Mouse (Mus musculus): Measurements from ENCODE around the gene Syp. TPM values are rescaled to one million over a fixed set of nuclear protein-coding genes. Genes with fewer than 3 reads are reported as not detected.

The Syp gene
- polyA plus RNA-seq, 1 experiment, result 4.0 TPM

GRCm38 (mm10) chrX:7662936-7663335, 24.7 kb downstream of the Syp start:
- DNase-seq (ENCODE audit: low spot score), result no peak

- no peak for DNase-seq (ENCODE audit: low spot score)
Observed at GRCm38 (mm10) chrX:7664791-7665190, 26.5 kb downstream of the Syp start.

- DNase-seq (ENCODE audit: low spot score), result no peak
Observed at GRCm38 (mm10) chrX:7665739-7666502, 27.6 kb downstream of the Syp start.

- peak; percentile 60 for DNase-seq (ENCODE audit: low spot score)
Observed at GRCm38 (mm10) chrX:7670390-7670881, 32.2 kb downstream of the Syp start.

- DNase-seq (ENCODE audit: low spot score), result peak; percentile 47
Observed at GRCm38 (mm10) chrX:7670921-7671623, 32.8 kb downstream of the Syp start, which contains the start of gene Plp2. TSS of gene Plp2 (minus strand) at chrX:7671390.

- no peak for DNase-seq (ENCODE audit: low spot score)
Observed at GRCm38 (mm10) chrX:7672739-7673138, 34.5 kb downstream of the Syp start.

- no peak for DNase-seq (ENCODE audit: low spot score)
Observed at GRCm38 (mm10) chrX:7673578-7674281, 35.5 kb downstream of the Syp start.

GRCm38 (mm10) chrX:7674284-7675000, 36.2 kb downstream of the Syp start:
- DNase-seq (ENCODE audit: low spot score), result no peak

- no peak for DNase-seq (ENCODE audit: low spot score)
Observed at GRCm38 (mm10) chrX:7675001-7675380, 36.7 kb downstream of the Syp start.

GRCm38 (mm10) chrX:7678986-7679385, 40.7 kb downstream of the Syp start:
- no peak for DNase-seq (ENCODE audit: low spot score)

GRCm38 (mm10) chrX:7679405-7680056, 41.3 kb downstream of the Syp start:
- DNase-seq (ENCODE audit: low spot score), result peak; percentile 71

- DNase-seq (ENCODE audit: low spot score), result no peak
Observed at GRCm38 (mm10) chrX:7680057-7680412, 41.8 kb downstream of the Syp start.

GRCm38 (mm10) chrX:7680864-7681263, 42.6 kb downstream of the Syp start, which contains the start of gene Magix:
TSS of gene Magix (minus strand) at chrX:7681251.
- no peak for DNase-seq (ENCODE audit: low spot score)

GRCm38 (mm10) chrX:7688321-7688720, 50.0 kb downstream of the Syp start:
- DNase-seq (ENCODE audit: low spot score), result no peak

- DNase-seq (ENCODE audit: low spot score), result no peak
Observed at GRCm38 (mm10) chrX:7690486-7690885, 52.2 kb downstream of the Syp start.

- DNase-seq (ENCODE audit: low spot score), result no peak
Observed at GRCm38 (mm10) chrX:7692862-7693261, 54.6 kb downstream of the Syp start.

GRCm38 (mm10) chrX:7696520-7696919, 58.2 kb downstream of the Syp start:
- DNase-seq (ENCODE audit: low spot score), result no peak

GRCm38 (mm10) chrX:7696954-7697381, 58.7 kb downstream of the Syp start, which contains the start of gene Gpkow:
TSS of gene Gpkow (plus strand) at chrX:7697131.
- peak; percentile 40 for DNase-seq (ENCODE audit: low spot score)
